In genomic region chr9:22539546-22539945, GRCm38 (mm10) we compare ENCODE assay signal across 25 mouse cellular contexts.
"Had no signal": no experiment of that assay in that cellular context is flagged by ENCODE, and none has a peak within 500 bp of the region (broad histone marks: within the 10 kb centered on the region; RNA-seq: fewer than 3 reads in every experiment).

No protein-coding gene starts in this region.

- H3K4me2 ChIP-seq: heart, embryonic 11.5 days; hindbrain, embryonic 12.5 days; hindbrain, embryonic 14.5 days; intestine, embryonic 15.5 days; limb, embryonic 12.5 days; liver, embryonic 12.5 days had no signal

- H3K9me3 ChIP-seq: hindbrain, embryonic 10.5 days; hindbrain, embryonic 12.5 days; intestine, embryonic 15.5 days; limb, embryonic 10.5 days; limb, embryonic 12.5 days; liver, embryonic 12.5 days had no signal

- H3K4me1 ChIP-seq: liver, embryonic 12.5 days had no signal

- H3K36me3 ChIP-seq: hindbrain, embryonic 10.5 days; hindbrain, embryonic 12.5 days; intestine, embryonic 15.5 days; limb, embryonic 10.5 days; limb, embryonic 12.5 days; liver, embryonic 12.5 days had no signal

- ATAC-seq: hindbrain, embryonic 16.5 days; inflammation-experienced regulatory T-cells, adult 6 months; intestine, embryonic 15.5 days; intestine, postnatal 0 days; liver, embryonic 12.5 days had no signal

- DNase-seq: gastrocnemius, adult 2 months; gastrocnemius, postnatal 10 days; gastrocnemius, postnatal 25 days; heart, adult 2 months; heart, postnatal 10 days; heart, postnatal 4 days; kidney, adult 18-20 months; kidney, adult 8-10 months; kidney, postnatal 10 days; kidney, postnatal 25 days; kidney, postnatal 4 days; liver had no signal

- H3K9ac ChIP-seq: hindbrain, embryonic 12.5 days; hindbrain, embryonic 14.5 days; intestine, embryonic 15.5 days; limb, embryonic 12.5 days; liver, embryonic 12.5 days had no signal

- H3K27ac ChIP-seq: gastrocnemius, adult 2 months; heart, adult 2 months; hindbrain, embryonic 10.5 days; hindbrain, embryonic 12.5 days; hindbrain, embryonic 14.5 days; intestine, embryonic 15.5 days; layer of hippocampus, adult 2 months; left cerebral cortex, adult 2 months; limb, embryonic 10.5 days; limb, embryonic 12.5 days; liver, embryonic 12.5 days had no signal

- H3K4me3 ChIP-seq: gastrocnemius, adult 2 months; heart, adult 2 months; hindbrain, embryonic 10.5 days; hindbrain, embryonic 12.5 days; intestine, embryonic 15.5 days; layer of hippocampus, adult 2 months; left cerebral cortex, adult 2 months; limb, embryonic 10.5 days; limb, embryonic 12.5 days; liver, embryonic 12.5 days had no signal

- H3K27me3 ChIP-seq: hindbrain, embryonic 12.5 days; intestine, embryonic 15.5 days; liver, embryonic 12.5 days had no signal
